Mouse (Mus musculus) MEL (cell line): ENCODE results near the gene Blm.
"Not testable (repeated sequence)": the region's sequence is repeated elsewhere in the genome, so short reads cannot be mapped to it uniquely, and the experiment has no call there.

ENCODE experiments used
- USF2 ChIP-seq, 2 experiments: IDR thresholded peaks; 2 replicates each; pipeline ENCODE4 v1.6.1; 2011 to 2012; ENCODE audit warnings: improper control_type of control experiment in 2 of 2, low read length in 2 of 2, borderline replicate concordance in 1 of 2, inconsistent platforms in 1 of 2, low read depth in 1 of 2, mild to moderate bottlenecking in 1 of 2; ENCODE audit not compliant: insufficient read depth in 1 of 2
- ZMIZ1 ChIP-seq: IDR thresholded peaks from 2 replicates; pipeline ENCODE4 v1.6.1; 2012; ENCODE audit warnings: low read depth, mild to moderate bottlenecking, inconsistent platforms, low read length, improper control_type of control experiment, moderate library complexity

GRCm38 (mm10) chr7:80507697-80508096, 27.2 kb downstream of the Blm start:
- not testable (repeated sequence) for TF ChIP-seq ZMIZ1; USF2 (IDR thresholded peaks at IDR 0.05; ENCODE audit: borderline replicate concordance in 1 of 2, insufficient read depth in 1 of 2, low read depth in 1 of 2, low read length in 2 of 2)
